Mouse (Mus musculus): ENCODE measurements around the gene Antxr2. TPM values are rescaled to one million over a fixed set of nuclear protein-coding genes. Genes with fewer than 3 reads are reported as not detected.

Antxr2 gene
- polyA plus RNA-seq, 2 experiments = 1.1 to 4.0 TPM

GRCm38 (mm10) chr5:97847204-97847895, 183.5 kb downstream of the Antxr2 start:
- WGBS (ENCODE audit: insufficient replicate concordance) = 64% methylated on average over 10 of the region's 10 CpGs
- Histone ChIP-seq H3K27ac (no peak overlapping the region), H3K9me3 (ENCODE audit: control insufficient read depth, low read length) (no peaks in the 10 kb centered on the region), H3K4me3 (ENCODE audit: insufficient read depth in 1 of 2, low read depth in 2 of 2, low read length in 2 of 2) (no peak overlapping the region), H3K4me2 (ENCODE audit: low read depth) (no peak overlapping the region), H3K27me3 (ENCODE audit: control insufficient read depth, insufficient read depth, low read length) (no peaks in the 10 kb centered on the region), H3K36me3 (replicated peaks; ENCODE audit: control insufficient read depth, insufficient read depth, low read depth) (no peaks in the 10 kb centered on the region), H3K9ac (replicated peaks) (no peak overlapping the region), H3K4me1 (replicated peaks; ENCODE audit: control insufficient read depth in 2 of 2, insufficient read depth in 2 of 2, low read length in 1 of 2) (no peaks in the 10 kb centered on the region)
- no peak for DNase-seq (ENCODE audit: low read depth in 3 of 3, low spot score in 3 of 3)
- no peak for TF ChIP-seq CTCF (IDR thresholded peaks at IDR 0.05; ENCODE audit: low read depth)
- no peak for TF ChIP-seq EP300 (IDR thresholded peaks at IDR 0.05; ENCODE audit: low read depth)
- ATAC-seq (ENCODE audit: insufficient read depth) = no peak

- DNase-seq (ENCODE audit: low read depth in 3 of 3, low spot score in 3 of 3) = no peak
- no peaks in the 10 kb centered on the region for H3K36me3 ChIP-seq (replicated peaks; ENCODE audit: control insufficient read depth, insufficient read depth, low read depth)
- H3K9me3 ChIP-seq (ENCODE audit: control insufficient read depth, low read length) = no peaks in the 10 kb centered on the region
- H3K27ac ChIP-seq = no peak overlapping the region
- no peak overlapping the region for H3K4me2 ChIP-seq (ENCODE audit: low read depth)
- no peaks in the 10 kb centered on the region for H3K27me3 ChIP-seq (ENCODE audit: control insufficient read depth, insufficient read depth, low read length)
- TF ChIP-seq EP300 (IDR thresholded peaks at IDR 0.05; ENCODE audit: low read depth) (no peak), CTCF (IDR thresholded peaks at IDR 0.05; ENCODE audit: low read depth) (no peak)
- H3K4me3 ChIP-seq (ENCODE audit: insufficient read depth in 1 of 2, low read depth in 2 of 2, low read length in 2 of 2) = no peak overlapping the region
- no peak overlapping the region for H3K9ac ChIP-seq (replicated peaks)
- H3K4me1 ChIP-seq (replicated peaks; ENCODE audit: control insufficient read depth in 2 of 2, insufficient read depth in 2 of 2, low read length in 1 of 2) = no peaks in the 10 kb centered on the region
- WGBS (ENCODE audit: insufficient replicate concordance) = 61% methylated on average over 2 of the region's 2 CpGs
- no peak for ATAC-seq (ENCODE audit: insufficient read depth)
Observed at GRCm38 (mm10) chr5:97846503-97846902, 184.3 kb downstream of the Antxr2 start.

GRCm38 (mm10) chr5:97842016-97842415, 188.8 kb downstream of the Antxr2 start:
- H3K27me3 ChIP-seq (ENCODE audit: control insufficient read depth, insufficient read depth, low read length) = no peaks in the 10 kb centered on the region
- 13% methylated on average over 1 of the region's 1 CpGs for WGBS (ENCODE audit: insufficient replicate concordance)
- DNase-seq (ENCODE audit: low read depth in 3 of 3, low spot score in 3 of 3) (no peak), ATAC-seq (ENCODE audit: insufficient read depth) (no peak)
- no peak overlapping the region for H3K4me3 ChIP-seq (ENCODE audit: insufficient read depth in 1 of 2, low read depth in 2 of 2, low read length in 2 of 2)
- H3K9ac ChIP-seq (replicated peaks) = no peak overlapping the region
- no peak overlapping the region for H3K4me2 ChIP-seq (ENCODE audit: low read depth)
- no peak overlapping the region for H3K27ac ChIP-seq
- no peaks in the 10 kb centered on the region for H3K36me3 ChIP-seq (replicated peaks; ENCODE audit: control insufficient read depth, insufficient read depth, low read depth)
- no peaks in the 10 kb centered on the region for H3K9me3 ChIP-seq (ENCODE audit: control insufficient read depth, low read length)
- no peaks in the 10 kb centered on the region for H3K4me1 ChIP-seq (replicated peaks; ENCODE audit: control insufficient read depth in 2 of 2, insufficient read depth in 2 of 2, low read length in 1 of 2)
- TF ChIP-seq EP300 (IDR thresholded peaks at IDR 0.05; ENCODE audit: low read depth) = no peak
- TF ChIP-seq CTCF (IDR thresholded peaks at IDR 0.05; ENCODE audit: low read depth) = no peak

- no peak for TF ChIP-seq EP300 (IDR thresholded peaks at IDR 0.05; ENCODE audit: low read depth)
- TF ChIP-seq CTCF (IDR thresholded peaks at IDR 0.05; ENCODE audit: low read depth) = no peak
- Histone ChIP-seq H3K9ac (replicated peaks) (no peak overlapping the region), H3K4me1 (replicated peaks; ENCODE audit: control insufficient read depth in 2 of 2, insufficient read depth in 2 of 2, low read length in 1 of 2) (peaks cover 0 to 2% of the 10 kb centered on the region in 2 experiments; a peak in 1 of 4 replicates), H3K9me3 (ENCODE audit: control insufficient read depth, low read length) (no peaks in the 10 kb centered on the region), H3K27ac (no peak overlapping the region), H3K36me3 (replicated peaks; ENCODE audit: control insufficient read depth, insufficient read depth, low read depth) (no peaks in the 10 kb centered on the region), H3K27me3 (ENCODE audit: control insufficient read depth, insufficient read depth, low read length) (no peaks in the 10 kb centered on the region), H3K4me2 (ENCODE audit: low read depth) (no peak overlapping the region), H3K4me3 (ENCODE audit: insufficient read depth in 1 of 2, low read depth in 2 of 2, low read length in 2 of 2) (no peak overlapping the region)
- ATAC-seq (ENCODE audit: insufficient read depth) (no peak), DNase-seq (ENCODE audit: low read depth in 3 of 3, low spot score in 3 of 3) (no peak)
Observed at GRCm38 (mm10) chr5:97839924-97840279, 190.9 kb downstream of the Antxr2 start.

- no peak overlapping the region for H3K4me2 ChIP-seq (ENCODE audit: low read depth)
- no peaks in the 10 kb centered on the region for H3K9me3 ChIP-seq (ENCODE audit: control insufficient read depth, low read length)
- H3K27me3 ChIP-seq (ENCODE audit: control insufficient read depth, insufficient read depth, low read length) = no peaks in the 10 kb centered on the region
- H3K27ac ChIP-seq = no peak overlapping the region
- TF ChIP-seq EP300 (IDR thresholded peaks at IDR 0.05; ENCODE audit: low read depth) (no peak), CTCF (IDR thresholded peaks at IDR 0.05; ENCODE audit: low read depth) (no peak)
- DNase-seq (ENCODE audit: low read depth in 3 of 3, low spot score in 3 of 3) (no peak), ATAC-seq (ENCODE audit: insufficient read depth) (no peak)
- H3K36me3 ChIP-seq (replicated peaks; ENCODE audit: control insufficient read depth, insufficient read depth, low read depth) = no peaks in the 10 kb centered on the region
- H3K4me1 ChIP-seq (replicated peaks; ENCODE audit: control insufficient read depth in 2 of 2, insufficient read depth in 2 of 2, low read length in 1 of 2) = peaks cover 0 to 2% of the 10 kb centered on the region in 2 experiments; a peak in 1 of 4 replicates
- no peak overlapping the region for H3K4me3 ChIP-seq (ENCODE audit: insufficient read depth in 1 of 2, low read depth in 2 of 2, low read length in 2 of 2)
- H3K9ac ChIP-seq (replicated peaks) = no peak overlapping the region
- WGBS (ENCODE audit: insufficient replicate concordance) = 55% methylated on average over 3 of the region's 3 CpGs
Observed at GRCm38 (mm10) chr5:97839271-97839923, 191.4 kb downstream of the Antxr2 start.
